Mouse (Mus musculus) liver, postnatal 0 days (tissue): ENCODE data around the gene Slc22a12.

Experiments
- CTCF ChIP-seq: sonication (generic); IDR thresholded peaks from 2 replicates; pipeline ENCODE4 v1.5.1; 2016; ENCODE audit warnings: antibody characterized with exemption, low read depth
- EP300 ChIP-seq: IDR thresholded peaks from 2 replicates; pipeline ENCODE4 v1.6.1; 2016; ENCODE audit warnings: antibody characterized with exemption, low read depth, mild to moderate bottlenecking

GRCm38 (mm10) chr19:6542367-6543034, at the start of gene Slc22a12:
- TF ChIP-seq CTCF = no peak
- TF ChIP-seq EP300 = no peak
